Mouse (Mus musculus) bone marrow, adult 2 months (tissue): ENCODE measurements around the gene Dnajc15. TPM values are rescaled to one million over a fixed set of nuclear protein-coding genes. Genes with fewer than 3 reads are reported as not detected.

Source experiments
- H3K27ac ChIP-seq: fragments of 200-500 bp; 2 replicates; pipeline ENCODE4 v1.5.1; 2012; ENCODE audit warnings: low read depth, mild to moderate bottlenecking, control low read depth, inconsistent platforms, low read length; ENCODE audit not compliant: control insufficient read depth, poor library complexity, insufficient read depth
- H3K4me1 ChIP-seq: fragments of 200-500 bp; 2 replicates; pipeline ENCODE4 v1.6.1; 2011; ENCODE audit warnings: low read length; ENCODE audit not compliant: control insufficient read depth, insufficient read depth
- H3K4me3 ChIP-seq: fragments of 200-500 bp; replicated peaks from 2 replicates; pipeline ENCODE3; 2011; ENCODE audit warnings: mild to moderate bottlenecking, low read depth, low read length, control low read depth; ENCODE audit not compliant: control insufficient read depth
- CTCF ChIP-seq: fragments of 200-500 bp; IDR thresholded peaks from 2 replicates; pipeline ENCODE4 v1.5.1; 2011; ENCODE audit warnings: low read length, control low read depth; ENCODE audit not compliant: control insufficient read depth, insufficient read depth
- POLR2A ChIP-seq: fragments of 200-500 bp; IDR thresholded peaks from 2 replicates; pipeline ENCODE4 v1.6.1; 2011; ENCODE audit warnings: low read depth, mild to moderate bottlenecking, control low read depth, low read length, borderline replicate concordance; ENCODE audit not compliant: control insufficient read depth
- WGBS: fragments of 180-500 bp; shearing (Covaris S2); methylation state at CpG from one replicate; pipeline ENCODE4 v1.1.7; 2018; 5-methylcytosine and 5-hydroxymethylcytosine counted together
- polyA plus RNA-seq: library from polyadenylated mRNA; stranded (reverse); fragments of >200 nt; gene quantifications from 2 replicates; pipeline ENCODE4 v1.2.4, GENCODE M21; 2011; ENCODE audit warnings: low replicate concordance; ENCODE audit not compliant: missing spikeins, insufficient read depth, insufficient read length

Gene Dnajc15
- polyA plus RNA-seq, 1 experiment: 47.3 TPM

GRCm38 (mm10) chr14:77802268-77802630 lies 72.7 kb downstream of the Dnajc15 start:
- Histone ChIP-seq H3K4me1 (no peaks in the 10 kb centered on the region), H3K4me3 (no peak overlapping the region), H3K27ac (no peak overlapping the region)
- no peak for TF ChIP-seq CTCF
- TF ChIP-seq POLR2A: no peak
- 90% methylated on average over 5 of the region's 5 CpGs for WGBS

GRCm38 (mm10) chr14:77801571-77802267 lies 73.2 kb downstream of the Dnajc15 start:
- 87% methylated on average over 17 of the region's 17 CpGs for WGBS
- no peak overlapping the region for H3K4me3 ChIP-seq
- H3K4me1 ChIP-seq: no peaks in the 10 kb centered on the region
- no peak overlapping the region for H3K27ac ChIP-seq
- TF ChIP-seq CTCF (no peak), POLR2A (no peak)

- WGBS: 85% methylated on average over 4 of the region's 4 CpGs
These were observed 78.4 kb downstream of the Dnajc15 start for GRCm38 (mm10) chr14:77796506-77796905.

GRCm38 (mm10) chr14:77795240-77795639 lies 79.7 kb downstream of the Dnajc15 start:
- Histone ChIP-seq H3K4me1 (no peaks in the 10 kb centered on the region), H3K4me3 (no peak overlapping the region), H3K27ac (no peak overlapping the region)
- TF ChIP-seq POLR2A (no peak), CTCF (no peak)
- WGBS: 21% methylated on average over 5 of the region's 5 CpGs

More at GRCm38 (mm10) chr14:77796506-77796905, 78.4 kb downstream of the Dnajc15 start:
- Histone ChIP-seq H3K27ac (no peak overlapping the region), H3K4me3 (no peak overlapping the region), H3K4me1 (no peaks in the 10 kb centered on the region)
- no peak for TF ChIP-seq POLR2A
- no peak for TF ChIP-seq CTCF

GRCm38 (mm10) chr14:77794285-77794949 lies 80.5 kb downstream of the Dnajc15 start:
- WGBS: 53% methylated on average over 7 of the region's 7 CpGs
- H3K4me1 ChIP-seq: no peaks in the 10 kb centered on the region

GRCm38 (mm10) chr14:77792998-77793397 lies 81.9 kb downstream of the Dnajc15 start:
- no peak for TF ChIP-seq CTCF
- no peak for TF ChIP-seq POLR2A
- Histone ChIP-seq H3K4me3 (no peak overlapping the region), H3K27ac (no peak overlapping the region), H3K4me1 (no peaks in the 10 kb centered on the region)
- 87% methylated on average over 6 of the region's 6 CpGs for WGBS

More at GRCm38 (mm10) chr14:77794285-77794949, 80.5 kb downstream of the Dnajc15 start:
- TF ChIP-seq CTCF: no peak
- no peak for TF ChIP-seq POLR2A
- Histone ChIP-seq H3K27ac (no peak overlapping the region), H3K4me3 (no peak overlapping the region)

GRCm38 (mm10) chr14:77783217-77783616 lies 91.7 kb downstream of the Dnajc15 start:
- TF ChIP-seq CTCF (peak; percentile 56), POLR2A (no peak)
- H3K27ac ChIP-seq: no peak overlapping the region
- H3K4me3 ChIP-seq: no peak overlapping the region
- no peaks in the 10 kb centered on the region for H3K4me1 ChIP-seq

GRCm38 (mm10) chr14:77777365-77777764 lies 97.6 kb downstream of the Dnajc15 start:
- Histone ChIP-seq H3K27ac (no peak overlapping the region), H3K4me3 (no peak overlapping the region), H3K4me1 (no peaks in the 10 kb centered on the region)
- no peak for TF ChIP-seq CTCF
- TF ChIP-seq POLR2A: no peak
- WGBS: 77% methylated on average over 1 of the region's 1 CpGs

- TF ChIP-seq CTCF: no peak
- no peak for TF ChIP-seq POLR2A
- WGBS: 84% methylated on average over 11 of the region's 11 CpGs
These were observed 98.9 kb downstream of the Dnajc15 start for GRCm38 (mm10) chr14:77776005-77776531.

More at GRCm38 (mm10) chr14:77776005-77776531, 98.9 kb downstream of the Dnajc15 start:
- Histone ChIP-seq H3K4me3 (no peak overlapping the region), H3K4me1 (no peaks in the 10 kb centered on the region), H3K27ac (no peak overlapping the region)
